ENCODE assay signal across 8 mouse cellular contexts in the genomic region with DNA sequence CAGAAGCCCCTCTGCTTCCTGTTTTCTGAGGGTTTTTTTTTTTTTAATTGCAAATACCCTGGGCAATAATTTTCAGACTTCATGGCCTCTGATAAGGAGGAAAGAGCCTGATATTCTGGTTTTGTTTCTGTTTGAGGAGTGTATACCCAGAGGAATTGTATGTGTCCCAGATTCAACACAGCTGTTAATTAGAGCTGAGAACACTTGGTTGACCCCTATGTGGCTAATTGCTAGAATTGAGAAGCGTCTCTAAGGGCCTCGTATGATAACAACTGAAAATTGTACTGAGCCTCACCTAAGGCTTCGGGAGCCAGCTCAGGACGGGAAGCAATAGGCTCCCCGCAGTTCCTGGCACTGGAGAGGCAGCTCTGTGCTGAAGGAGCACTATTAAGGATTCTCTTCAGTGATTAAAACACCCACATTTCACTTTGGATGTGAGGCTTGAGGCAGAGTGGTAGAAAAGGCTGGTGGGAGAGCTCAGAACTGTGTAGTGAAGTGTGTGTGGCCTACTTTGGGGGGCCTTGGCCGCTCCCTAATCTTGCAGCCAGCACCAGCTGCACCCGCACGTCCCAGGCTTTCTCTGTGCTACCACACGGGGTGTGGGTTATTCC. TPM values are rescaled to one million over a fixed set of nuclear protein-coding genes. Genes with fewer than 3 reads are reported as not detected.
DNase-seq lines count a peak whose midpoint lies in the region; ATAC-seq and TF ChIP-seq lines count a peak whose summit lies in the region.

No protein-coding gene starts in this region.

- no peak overlapping the region for H3K9ac ChIP-seq in heart, embryonic 15.5 days
- H3K9ac ChIP-seq in midbrain, embryonic 13.5 days (replicated peaks) = no peak overlapping the region

- TF ChIP-seq POLR2A in brain, embryonic 14.5 days (IDR thresholded peaks at IDR 0.05; ENCODE audit: borderline replicate concordance, extremely low read depth, insufficient read depth, insufficient read length, poor library complexity, severe bottlenecking) = no peak

- ATAC-seq in heart, embryonic 15.5 days (replicated peaks; ENCODE audit: insufficient number of reproducible peaks, insufficient read depth, low FRiP score, low read depth) = no peak
- ATAC-seq in midbrain, embryonic 13.5 days = peak; percentile 83
- no peak for ATAC-seq in erythroid progenitor cell, adult 5-6 weeks (replicated peaks; ENCODE audit: low FRiP score, poor library complexity, severe bottlenecking)

- TF ChIP-seq CTCF in gastrocnemius, adult 2 months (IDR thresholded peaks at IDR 0.05) = no peak
- TF ChIP-seq CTCF in brain, embryonic 14.5 days (IDR thresholded peaks at IDR 0.05; ENCODE audit: borderline replicate concordance, extremely low read depth, insufficient read depth, insufficient read length) = no peak

- no peaks in the 10 kb centered on the region for H3K9me3 ChIP-seq in heart, embryonic 15.5 days (replicated peaks)
- H3K9me3 ChIP-seq in midbrain, embryonic 13.5 days = no peaks in the 10 kb centered on the region

- intact Hi-C loops in gastrocnemius, adult 2 months (cut with DNase I) = loop anchor here (2.0 kb wide), 1 partner anchor 47 kb away; a partner anchor contains a TSS

- H3K36me3 ChIP-seq in heart, embryonic 15.5 days = no peaks in the 10 kb centered on the region
- H3K36me3 ChIP-seq in midbrain, embryonic 13.5 days = no peaks in the 10 kb centered on the region

- WGBS in heart, embryonic 15.5 days = 45% methylated on average over 9 of the region's 9 CpGs
- WGBS in midbrain, embryonic 13.5 days = 15% methylated on average over 9 of the region's 9 CpGs

- peak overlapping the region; percentile 80 for H3K27ac ChIP-seq in gastrocnemius, adult 2 months
- H3K27ac ChIP-seq in heart, embryonic 15.5 days = peak overlapping the region; percentile 27; the same call in 1 of the 2 replicates
- peak overlapping the region; percentile 86 for H3K27ac ChIP-seq in midbrain, embryonic 13.5 days

- peaks cover 20% of the 10 kb centered on the region for H3K4me1 ChIP-seq in heart, embryonic 15.5 days (replicated peaks)
- peaks cover 34% of the 10 kb centered on the region for H3K4me1 ChIP-seq in midbrain, embryonic 13.5 days (replicated peaks)

- no peak for DNase-seq in gastrocnemius, adult 2 months
- no peak for DNase-seq in gastrocnemius, postnatal 25 days
- peak; percentile 87 for DNase-seq in brain, embryonic 14.5 days (ENCODE audit: low read depth)
- no peak for DNase-seq in thymus, postnatal 25 days
- DNase-seq in urinary bladder, adult 18-20 months (ENCODE audit: low spot score in 2 of 2) = no peak

- H3K27me3 ChIP-seq in heart, embryonic 15.5 days = no peaks in the 10 kb centered on the region
- H3K27me3 ChIP-seq in midbrain, embryonic 13.5 days = no peaks in the 10 kb centered on the region

- peak overlapping the region; percentile 49 for H3K4me2 ChIP-seq in heart, embryonic 15.5 days
- peak overlapping the region; percentile 39 for H3K4me2 ChIP-seq in midbrain, embryonic 13.5 days (replicated peaks)

- H3K4me3 ChIP-seq in gastrocnemius, adult 2 months = peak overlapping the region; percentile 56
- H3K4me3 ChIP-seq in heart, embryonic 15.5 days = no peak overlapping the region
- H3K4me3 ChIP-seq in midbrain, embryonic 13.5 days (replicated peaks) = no peak overlapping the region

RNA-seq across cellular contexts. Expression of a gene that starts 46.8 kb away (rescaled TPM):
- total RNA-seq in gastrocnemius, adult 2 months (2021) = 10 to 100 TPM; 26.1 to 26.6 TPM
- 10 to 100 TPM; 21.5 to 23.8 TPM for total RNA-seq in gastrocnemius, postnatal 25 days (2021)
- 39.8 and 41.9 TPM in 2 replicates for polyA plus RNA-seq in brain, embryonic 14.5 days (2012; rRNA removed)
- 7.8 and 8.0 TPM in 2 replicates for polyA plus RNA-seq in heart, embryonic 15.5 days (2015; fragmentation: Nextera tagmentation; extraction: Ambion mirVana)
- 9.1 and 9.2 TPM in 2 replicates for polyA plus RNA-seq in midbrain, embryonic 13.5 days (2015; fragmentation: Nextera tagmentation; extraction: Ambion mirVana)
- total RNA-seq in erythroid progenitor cell, adult 5-6 weeks (2015; ENCODE audit: low replicate concordance) = 13.4 and 14.8 TPM in 2 replicates
- total RNA-seq in erythroid progenitor cell, adult 5-6 weeks (2017; ENCODE audit: low replicate concordance) = 5.5 and 8.5 TPM in 2 replicates

Comparison
In these comparisons a context has a peak if more than half of its experiments do, and no peak if none do; other contexts are left out.
1. H3K27ac ChIP-seq: peak in every context shown above with its lines; median percentile 86 in midbrain, embryonic 13.5 days; 80 in gastrocnemius, adult 2 months; 27 in heart, embryonic 15.5 days.